In genomic region chr17:45520136-45520535, GRCm38 (mm10) we compare ENCODE assay signal across 16 mouse cellular contexts. TPM values are rescaled to one million over a fixed set of nuclear protein-coding genes. Genes with fewer than 3 reads are reported as not detected.
"Had no signal": no experiment of that assay in that cellular context is flagged by ENCODE, and none has a peak within 500 bp of the region (broad histone marks: within the 10 kb centered on the region; RNA-seq: fewer than 3 reads in every experiment).

No protein-coding gene starts in this region.

- H3K9me3 ChIP-seq: limb, embryonic 12.5 days; liver, embryonic 13.5 days; lung, embryonic 15.5 days; megakaryocyte, embryonic 14.5 days; midbrain, embryonic 15.5 days had no signal

- H3K27ac ChIP-seq: layer of hippocampus, adult 2 months; limb, embryonic 12.5 days; liver, embryonic 13.5 days; lung, embryonic 15.5 days; macrophage; midbrain, embryonic 15.5 days had no signal

- H3K9ac ChIP-seq: limb, embryonic 12.5 days; liver, embryonic 13.5 days; liver, postnatal 0 days; lung, embryonic 15.5 days; midbrain, embryonic 15.5 days had no signal

- H3K4me3 ChIP-seq: layer of hippocampus, adult 2 months; limb, embryonic 12.5 days; liver, embryonic 13.5 days; lung, embryonic 15.5 days; megakaryocyte, embryonic 14.5 days; midbrain, embryonic 15.5 days had no signal

- H3K4me2 ChIP-seq: limb, embryonic 12.5 days; liver, embryonic 13.5 days; lung, embryonic 15.5 days; midbrain, embryonic 11.5 days; midbrain, embryonic 15.5 days had no signal

- ATAC-seq: liver, postnatal 0 days; midbrain, embryonic 15.5 days had no signal

- DNase-seq: kidney, postnatal 10 days; kidney, postnatal 4 days; liver; liver, embryonic 13.5 days; liver, postnatal 0 days; lung, postnatal 14 days; right cerebral cortex, postnatal 14 days; thymus, adult 18-20 months; thymus, postnatal 14 days had no signal

- H3K36me3 ChIP-seq: midbrain, embryonic 15.5 days had no signal

RNA-seq across cellular contexts. Expression of gene Tcte1, which starts 3.1 kb away (rescaled TPM):
- polyA plus RNA-seq: liver, embryonic 13.5 days; liver, postnatal 0 days; macrophage had no signal
